Mouse (Mus musculus) gastrocnemius, postnatal 10 days (tissue): ENCODE measurements at regions not wholly inside any gene's neighbourhood (a gene's known extent, or its start where the extent isn't known, plus 50 kb on each side); places are given as distances from the start of the nearest gene placed in this dataset.

Experiments
- microRNA-seq, 2 experiments: library from miRNA; unstranded; fragments of <30 nt; microRNA quantifications; one replicate each; pipeline ENCODE4 v1.2.0; 2021

Small RNA genes lying in the stretch of these regions (microRNA-seq; reads per million reads assigned to microRNA genes)
- gene Gm44338, result 0 reads per million in 2 experiments
